Mouse (Mus musculus): ENCODE measurements around the gene Tbc1d30. TPM values are rescaled to one million over a fixed set of nuclear protein-coding genes. Genes with fewer than 3 reads are reported as not detected.

Gene Tbc1d30
- polyA plus RNA-seq, 1 experiment from 2014 or later: 4.1 TPM

GRCm38 (mm10) chr10:121315321-121316283, 35.5 kb downstream of the Tbc1d30 start:
- Histone ChIP-seq H3K9me3 (ENCODE audit: control insufficient read depth, low read length) (no peaks in the 10 kb centered on the region), H3K27me3 (ENCODE audit: control insufficient read depth, insufficient read depth, low read length) (no peaks in the 10 kb centered on the region), H3K27ac (replicated peaks) (peak overlapping the region; percentile 31; the same call in 1 of the 2 replicates), H3K9ac (ENCODE audit: low read length) (no peak overlapping the region), H3K4me2 (replicated peaks; ENCODE audit: low read depth) (no peak overlapping the region), H3K36me3 (ENCODE audit: control insufficient read depth, insufficient read depth, low read length) (no peaks in the 10 kb centered on the region), H3K4me1 (replicated peaks; ENCODE audit: control insufficient read depth, insufficient read depth) (peaks cover under 1% of the 10 kb centered on the region; the same call in 1 of the 2 replicates), H3K4me3 (ENCODE audit: low read depth, low read length) (no peak overlapping the region)
- WGBS: 43% methylated on average over 27 of the region's 27 CpGs
- no peak for DNase-seq (ENCODE audit: low spot score)
- TF ChIP-seq CTCF (IDR thresholded peaks at IDR 0.05; ENCODE audit: low read depth) (no peak), EP300 (optimal IDR thresholded peaks at IDR 0.05) (no peak)
- ATAC-seq (ENCODE audit: low FRiP score, low TSS enrichment): no peak

GRCm38 (mm10) chr10:121314186-121314585, 36.9 kb downstream of the Tbc1d30 start:
- no peaks in the 10 kb centered on the region for H3K36me3 ChIP-seq (ENCODE audit: control insufficient read depth, insufficient read depth, low read length)
- 68% methylated on average over 4 of the region's 4 CpGs for WGBS
- H3K4me3 ChIP-seq (ENCODE audit: low read depth, low read length): no peak overlapping the region
- TF ChIP-seq EP300 (optimal IDR thresholded peaks at IDR 0.05): no peak
- no peak for TF ChIP-seq CTCF (IDR thresholded peaks at IDR 0.05; ENCODE audit: low read depth)
- no peak overlapping the region for H3K4me2 ChIP-seq (replicated peaks; ENCODE audit: low read depth)
- DNase-seq (ENCODE audit: low spot score) (no peak), ATAC-seq (ENCODE audit: low FRiP score, low TSS enrichment) (no peak)
- no peaks in the 10 kb centered on the region for H3K27me3 ChIP-seq (ENCODE audit: control insufficient read depth, insufficient read depth, low read length)
- H3K4me1 ChIP-seq (replicated peaks; ENCODE audit: control insufficient read depth, insufficient read depth): peaks cover 5% of the 10 kb centered on the region; the same call in 1 of the 2 replicates
- no peak overlapping the region for H3K9ac ChIP-seq (ENCODE audit: low read length)
- no peaks in the 10 kb centered on the region for H3K9me3 ChIP-seq (ENCODE audit: control insufficient read depth, low read length)
- no peak overlapping the region for H3K27ac ChIP-seq (replicated peaks)

- ATAC-seq (ENCODE audit: low FRiP score, low TSS enrichment): no peak
- H3K9ac ChIP-seq (ENCODE audit: low read length): no peak overlapping the region
- H3K9me3 ChIP-seq (ENCODE audit: control insufficient read depth, low read length): no peaks in the 10 kb centered on the region
- DNase-seq (ENCODE audit: low spot score): no peak
- no peak overlapping the region for H3K4me2 ChIP-seq (replicated peaks; ENCODE audit: low read depth)
- no peak for TF ChIP-seq CTCF (IDR thresholded peaks at IDR 0.05; ENCODE audit: low read depth)
- TF ChIP-seq EP300 (optimal IDR thresholded peaks at IDR 0.05): no peak
- H3K27me3 ChIP-seq (ENCODE audit: control insufficient read depth, insufficient read depth, low read length): no peaks in the 10 kb centered on the region
- H3K4me3 ChIP-seq (ENCODE audit: low read depth, low read length): no peak overlapping the region
- no peaks in the 10 kb centered on the region for H3K36me3 ChIP-seq (ENCODE audit: control insufficient read depth, insufficient read depth, low read length)
- H3K4me1 ChIP-seq (replicated peaks; ENCODE audit: control insufficient read depth, insufficient read depth): peaks cover 5% of the 10 kb centered on the region; the same call in 1 of the 2 replicates
- no peak overlapping the region for H3K27ac ChIP-seq (replicated peaks)
- 65% methylated on average over 3 of the region's 3 CpGs for WGBS
These were observed 38.0 kb downstream of the Tbc1d30 start for GRCm38 (mm10) chr10:121313049-121313448.

GRCm38 (mm10) chr10:121310511-121311221, 40.4 kb downstream of the Tbc1d30 start:
- H3K9ac ChIP-seq (ENCODE audit: low read length): peak overlapping the region; percentile 45
- DNase-seq (ENCODE audit: low spot score) (peak; percentile 81), ATAC-seq (ENCODE audit: low FRiP score, low TSS enrichment) (peak; percentile 84)
- peak overlapping the region; percentile 59 for H3K4me3 ChIP-seq (ENCODE audit: low read depth, low read length)
- no peak for TF ChIP-seq EP300 (optimal IDR thresholded peaks at IDR 0.05)
- TF ChIP-seq CTCF (IDR thresholded peaks at IDR 0.05; ENCODE audit: low read depth): no peak
- H3K4me2 ChIP-seq (replicated peaks; ENCODE audit: low read depth): peak overlapping the region; percentile 93
- H3K4me1 ChIP-seq (replicated peaks; ENCODE audit: control insufficient read depth, insufficient read depth): peaks cover 5% of the 10 kb centered on the region; the same call in 1 of the 2 replicates
- H3K27me3 ChIP-seq (ENCODE audit: control insufficient read depth, insufficient read depth, low read length): no peaks in the 10 kb centered on the region
- 0 out of 2 replicates have a peak overlapping the region, but pooled peaks have one; percentile 13 for H3K27ac ChIP-seq (replicated peaks)
- H3K36me3 ChIP-seq (ENCODE audit: control insufficient read depth, insufficient read depth, low read length): no peaks in the 10 kb centered on the region
- WGBS: under 1% methylated on average over 76 of the region's 77 CpGs
- H3K9me3 ChIP-seq (ENCODE audit: control insufficient read depth, low read length): no peaks in the 10 kb centered on the region

- WGBS: 3% methylated on average over 32 of the region's 32 CpGs
- DNase-seq (ENCODE audit: low spot score): peak; percentile 42
These were observed 41.1 kb downstream of the Tbc1d30 start for GRCm38 (mm10) chr10:121309801-121310510.

More at GRCm38 (mm10) chr10:121309801-121310510, 41.1 kb downstream of the Tbc1d30 start:
- Histone ChIP-seq H3K4me2 (replicated peaks; ENCODE audit: low read depth) (peak overlapping the region; percentile 93), H3K27ac (replicated peaks) (0 out of 2 replicates have a peak overlapping the region, but pooled peaks have one; percentile 13), H3K9ac (ENCODE audit: low read length) (peak overlapping the region; percentile 45; the same call in 1 of the 2 replicates), H3K27me3 (ENCODE audit: control insufficient read depth, insufficient read depth, low read length) (no peaks in the 10 kb centered on the region), H3K9me3 (ENCODE audit: control insufficient read depth, low read length) (no peaks in the 10 kb centered on the region), H3K4me3 (ENCODE audit: low read depth, low read length) (peak overlapping the region; percentile 59), H3K36me3 (ENCODE audit: control insufficient read depth, insufficient read depth, low read length) (no peaks in the 10 kb centered on the region), H3K4me1 (replicated peaks; ENCODE audit: control insufficient read depth, insufficient read depth) (peaks cover 5% of the 10 kb centered on the region; the same call in 1 of the 2 replicates)
- ATAC-seq (ENCODE audit: low FRiP score, low TSS enrichment): peak; percentile 51
- TF ChIP-seq CTCF (IDR thresholded peaks at IDR 0.05; ENCODE audit: low read depth) (no peak), EP300 (optimal IDR thresholded peaks at IDR 0.05) (no peak)
